Mouse (Mus musculus): Measurements from ENCODE around the gene Klrc1.

- no peak for TF ChIP-seq CTCF (IDR thresholded peaks at IDR 0.05; ENCODE audit: insufficient read depth, low read depth, low read length)
- no peak for TF ChIP-seq POLR2A (IDR thresholded peaks at IDR 0.05; ENCODE audit: insufficient read depth, low read depth, low read length)
Measured at GRCm38 (mm10) chr6:129717032-129717431, 38.3 kb upstream of the Klrc1 start, which contains the start of gene Klri1.
